Mouse (Mus musculus): Measurements from ENCODE around the gene Tars2. TPM values are rescaled to one million over a fixed set of nuclear protein-coding genes. Genes with fewer than 3 reads are reported as not detected.

The Tars2 gene
- total and polyA plus RNA-seq, 3 experiments = 141 to 237 TPM; not detected in 1

- Histone ChIP-seq H3K79me2 (ENCODE audit: control insufficient read depth, insufficient read depth, low read length, poor library complexity) (peaks cover 6% of the 10 kb centered on the region), H3K4me3 (ENCODE audit: control insufficient read depth in 1 of 2, insufficient read depth in 1 of 2, low read depth in 2 of 2, low read length in 2 of 2) (no peak overlapping the region), H3K27me3 (ENCODE audit: control insufficient read depth in 1 of 2, insufficient read depth in 2 of 2, low read length in 2 of 2) (no peaks in the 10 kb centered on the region), H3K27ac (ENCODE audit: control insufficient read depth, low read depth, low read length) (no peak overlapping the region), H3K9ac (ENCODE audit: control insufficient read depth, low read depth, low read length, poor library complexity, severe bottlenecking) (no peak overlapping the region), H3K4me1 (ENCODE audit: control insufficient read depth in 1 of 2, insufficient read depth in 2 of 2, low read length in 2 of 2) (no peaks in the 10 kb centered on the region), H3K9me3 (replicated peaks; ENCODE audit: insufficient read depth, low read length) (no peaks in the 10 kb centered on the region), H3K36me3 (ENCODE audit: control insufficient read depth in 1 of 2, insufficient read depth in 2 of 2, low read length in 2 of 2) (peaks cover 4 to 64% of the 10 kb centered on the region in 2 experiments)
- no peak for DNase-seq (ENCODE audit: low read depth, low spot score)
- TF ChIP-seq MXI1 (IDR thresholded peaks at IDR 0.05; ENCODE audit: low read depth, low read length) (no peak), SMC3 (IDR thresholded peaks at IDR 0.05; ENCODE audit: low read depth, low read length) (no peak), ETS1 (IDR thresholded peaks at IDR 0.05; ENCODE audit: low read depth, low read length) (no peak), CHD2 (IDR thresholded peaks at IDR 0.05; ENCODE audit: low read length) (no peak), NRF1 (IDR thresholded peaks at IDR 0.05; ENCODE audit: insufficient read depth, low read depth, low read length, poor library complexity, severe bottlenecking) (no peak), SIN3A (IDR thresholded peaks at IDR 0.05; ENCODE audit: low read length) (no peak), USF2 (IDR thresholded peaks at IDR 0.05; ENCODE audit: borderline replicate concordance in 1 of 2, insufficient read depth in 1 of 2, low read depth in 1 of 2, low read length in 2 of 2) (no peak), TAL1 (IDR thresholded peaks at IDR 0.05; ENCODE audit: low read length) (no peak), ZMIZ1 (IDR thresholded peaks at IDR 0.05; ENCODE audit: low read depth, low read length) (no peak)
Observed at GRCm38 (mm10) chr3:95785501-95785900, 25.5 kb upstream of the Tars2 start.

- Histone ChIP-seq H3K4me1 (ENCODE audit: control insufficient read depth in 1 of 2, insufficient read depth in 2 of 2, low read length in 2 of 2) (no peaks in the 10 kb centered on the region), H3K27ac (ENCODE audit: control insufficient read depth, low read depth, low read length) (no peak overlapping the region), H3K9ac (ENCODE audit: control insufficient read depth, low read depth, low read length, poor library complexity, severe bottlenecking) (no peak overlapping the region), H3K27me3 (ENCODE audit: control insufficient read depth in 1 of 2, insufficient read depth in 2 of 2, low read length in 2 of 2) (no peaks in the 10 kb centered on the region), H3K4me3 (ENCODE audit: control insufficient read depth in 1 of 2, insufficient read depth in 1 of 2, low read depth in 2 of 2, low read length in 2 of 2) (no peak overlapping the region), H3K36me3 (ENCODE audit: control insufficient read depth in 1 of 2, insufficient read depth in 2 of 2, low read length in 2 of 2) (peaks cover 0 to 51% of the 10 kb centered on the region in 2 experiments; a peak in 2 of 4 replicates), H3K79me2 (ENCODE audit: control insufficient read depth, insufficient read depth, low read length, poor library complexity) (no peaks in the 10 kb centered on the region), H3K9me3 (replicated peaks; ENCODE audit: insufficient read depth, low read length) (no peaks in the 10 kb centered on the region)
- peak; percentile 62 for DNase-seq (ENCODE audit: low read depth, low spot score)
- TF ChIP-seq MAZ (IDR thresholded peaks at IDR 0.05; ENCODE audit: low read depth, low read length) (no peak), GABPA (IDR thresholded peaks at IDR 0.05; ENCODE audit: low read depth, low read length) (no peak), SMC3 (IDR thresholded peaks at IDR 0.05; ENCODE audit: low read depth, low read length) (peak; percentile 84), CTCF (IDR thresholded peaks at IDR 0.05 in 2 of 3, conservative IDR thresholded peaks at IDR 0.05 in 1 of 3; ENCODE audit: control insufficient read depth in 1 of 3, insufficient read depth in 1 of 3, low read depth in 2 of 3, low read length in 3 of 3, poor library complexity in 1 of 3, severe bottlenecking in 1 of 3) (peak; percentile 40 to 76 (median 71)), ZC3H11A (IDR thresholded peaks at IDR 0.05; ENCODE audit: low read depth, low read length) (peak; percentile 68), TBP (IDR thresholded peaks at IDR 0.05; ENCODE audit: low read depth, low read length) (0 out of 2 replicates have a peak, but pooled peaks have one; percentile 23), JUND (IDR thresholded peaks at IDR 0.05; ENCODE audit: low read depth, low read length) (no peak), RAD21 (IDR thresholded peaks at IDR 0.05; ENCODE audit: low read depth, low read length) (peak; percentile 74)
Observed at GRCm38 (mm10) chr3:95771985-95772384, 12.0 kb upstream of the Tars2 start.
